Comparison of ENCODE assay signal across 8 mouse cellular contexts in genomic region chr3:104639749-104640368, GRCm38 (mm10). TPM values are rescaled to one million over a fixed set of nuclear protein-coding genes. Genes with fewer than 3 reads are reported as not detected.
DNase-seq lines count a peak whose midpoint lies in the region; ATAC-seq and TF ChIP-seq lines count a peak whose summit lies in the region.

No protein-coding gene starts in this region.

- H3K27me3 ChIP-seq in heart, adult 2 months (ENCODE audit: control insufficient read depth, insufficient read depth, low read length), result no peaks in the 10 kb centered on the region
- no peaks in the 10 kb centered on the region for H3K27me3 ChIP-seq in CH12.LX (replicated peaks)
- H3K27me3 ChIP-seq in forebrain, postnatal 0 days (ENCODE audit: insufficient read depth, low read length), result no peaks in the 10 kb centered on the region
- no peaks in the 10 kb centered on the region for H3K27me3 ChIP-seq in liver, postnatal 0 days (ENCODE audit: insufficient read depth, low read length)

- intact Hi-C loops in heart, adult 2 months (cut with DNase I), result loop anchor here (2.0 kb wide), 1 partner anchor 129 kb away; the partner anchor contains the start of gene Lrig2

- peak overlapping the region; percentile 97 for H3K27ac ChIP-seq in heart, adult 2 months
- no peak overlapping the region for H3K27ac ChIP-seq in CH12.LX (ENCODE audit: insufficient read depth, low read depth)
- no peak overlapping the region for H3K27ac ChIP-seq in forebrain, postnatal 0 days (ENCODE audit: low read depth, low read length)
- H3K27ac ChIP-seq in liver, postnatal 0 days (ENCODE audit: low read depth), result peak overlapping the region; percentile 75

- TF ChIP-seq CTCF in heart, adult 2 months (IDR thresholded peaks at IDR 0.05), result no peak
- no peak for TF ChIP-seq CTCF in CH12.LX (conservative IDR thresholded peaks at IDR 0.05 in 1 of 2, IDR thresholded peaks at IDR 0.05 in 1 of 2; ENCODE audit: low read depth in 2 of 2, low read length in 2 of 2)
- TF ChIP-seq CTCF in forebrain, postnatal 0 days (IDR thresholded peaks at IDR 0.05; ENCODE audit: low read depth), result no peak
- no peak for TF ChIP-seq CTCF in liver, postnatal 0 days (IDR thresholded peaks at IDR 0.05; ENCODE audit: low read depth)

- WGBS in heart, adult 2 months, result 49% methylated on average over 10 of the region's 10 CpGs
- WGBS in forebrain, postnatal 0 days, result 14% methylated on average over 10 of the region's 10 CpGs
- 10% methylated on average over 10 of the region's 10 CpGs for WGBS in liver, postnatal 0 days (ENCODE audit: insufficient replicate concordance)

- H3K36me3 ChIP-seq in heart, adult 2 months (ENCODE audit: control insufficient read depth, insufficient read depth, low read length), result no peaks in the 10 kb centered on the region; the same call in 1 of the 2 replicates
- H3K36me3 ChIP-seq in CH12.LX (replicated peaks in 1 of 2; ENCODE audit: control insufficient read depth in 1 of 2, insufficient read depth in 1 of 2, low read length in 1 of 2), result peaks cover 0 to 2% of the 10 kb centered on the region in 2 experiments
- H3K36me3 ChIP-seq in forebrain, postnatal 0 days (ENCODE audit: insufficient read depth), result no peaks in the 10 kb centered on the region
- no peaks in the 10 kb centered on the region for H3K36me3 ChIP-seq in liver, postnatal 0 days (replicated peaks; ENCODE audit: insufficient read depth, low read length)

- no peak for ATAC-seq in forebrain, postnatal 0 days
- ATAC-seq in liver, postnatal 0 days, result no peak

- in situ Hi-C loops in CH12.LX (cut with MboI; ENCODE audit: low pct_ligation_motif_present, low pct_unique_long_range_greater_than_20kb, low sequenced_read_pairs), result no loop called here

- H3K79me2 ChIP-seq in heart, adult 2 months (replicated peaks; ENCODE audit: control insufficient read depth, insufficient read depth, low read length), result no peaks in the 10 kb centered on the region
- H3K79me2 ChIP-seq in CH12.LX (replicated peaks; ENCODE audit: control insufficient read depth, extremely low read depth, insufficient read depth, poor library complexity, severe bottlenecking), result peaks cover 47% of the 10 kb centered on the region

- TF ChIP-seq EP300 in heart, adult 2 months (IDR thresholded peaks at IDR 0.05; ENCODE audit: insufficient read depth, low read depth, low read length), result no peak
- TF ChIP-seq EP300 in CH12.LX (IDR thresholded peaks at IDR 0.05; ENCODE audit: low read length), result 0 out of 2 replicates have a peak, but pooled peaks have one; percentile 49
- TF ChIP-seq EP300 in liver, postnatal 0 days (IDR thresholded peaks at IDR 0.05; ENCODE audit: low read depth), result no peak

- dilution Hi-C loops in CH12.LX (cut with MboI; ENCODE audit: extremely low pct_ligation_motif_present, extremely low pct_unique_long_range_greater_than_20kb, low sequenced_read_pairs), result no loop called here

- no peaks in the 10 kb centered on the region for H3K9me3 ChIP-seq in CH12.LX (replicated peaks; ENCODE audit: low read length)
- no peaks in the 10 kb centered on the region for H3K9me3 ChIP-seq in forebrain, postnatal 0 days (ENCODE audit: low read length)
- no peaks in the 10 kb centered on the region for H3K9me3 ChIP-seq in liver, postnatal 0 days (ENCODE audit: low read length)

- H3K4me1 ChIP-seq in heart, adult 2 months (ENCODE audit: control insufficient read depth, insufficient read depth, low read length), result peaks cover 3% of the 10 kb centered on the region
- peaks cover 2 to 50% of the 10 kb centered on the region in 2 experiments; a peak in 3 of 4 replicates for H3K4me1 ChIP-seq in CH12.LX (ENCODE audit: control insufficient read depth in 1 of 2, insufficient read depth in 2 of 2)
- H3K4me1 ChIP-seq in forebrain, postnatal 0 days (ENCODE audit: insufficient read depth), result no peaks in the 10 kb centered on the region
- peaks cover 52% of the 10 kb centered on the region for H3K4me1 ChIP-seq in liver, postnatal 0 days (ENCODE audit: insufficient read depth)

- H3K9ac ChIP-seq in heart, adult 2 months (ENCODE audit: low read depth, low read length), result no peak overlapping the region
- H3K9ac ChIP-seq in CH12.LX (ENCODE audit: insufficient read depth, low read depth), result peak overlapping the region; percentile 68
- no peak overlapping the region for H3K9ac ChIP-seq in forebrain, postnatal 0 days
- peak overlapping the region; percentile 93 for H3K9ac ChIP-seq in liver, postnatal 0 days (replicated peaks)

- peak overlapping the region; percentile 72 for H3K4me3 ChIP-seq in heart, adult 2 months
- peak overlapping the region; percentile 78 to 92 (median 80) for H3K4me3 ChIP-seq in CH12.LX (replicated peaks in 1 of 3; ENCODE audit: low read depth in 2 of 3, low read length in 2 of 3, poor library complexity in 1 of 3)
- peak overlapping the region; percentile 90 for H3K4me3 ChIP-seq in forebrain, postnatal 0 days (ENCODE audit: low read depth, low read length)
- H3K4me3 ChIP-seq in liver, postnatal 0 days (ENCODE audit: low read depth, low read length), result peak overlapping the region; percentile 85

- TF ChIP-seq RAD21 in CH12.LX (IDR thresholded peaks at IDR 0.05; ENCODE audit: low read depth, low read length), result no peak

- no peak for TF ChIP-seq POLR2A in heart, adult 2 months (IDR thresholded peaks at IDR 0.05; ENCODE audit: insufficient read depth, low read depth, low read length)
- TF ChIP-seq POLR2A in CH12.LX (IDR thresholded peaks at IDR 0.05; ENCODE audit: low read depth, low read length), result no peak

- no peak for DNase-seq in heart, adult 2 months
- DNase-seq in heart, adult 8-10 months (ENCODE audit: low spot score), result no peak
- DNase-seq in CH12.LX (ENCODE audit: extremely low read depth), result no peak
- no peak for DNase-seq in forebrain, postnatal 0 days
- no peak for DNase-seq in liver, postnatal 0 days
- no peak for DNase-seq in cerebellum, adult 11-12 months
- DNase-seq in retina, postnatal 1 day, result no peak
- DNase-seq in natural killer cell, adult 2 months (ENCODE audit: low spot score in 2 of 2), result no peak

- H3K4me2 ChIP-seq in CH12.LX (ENCODE audit: insufficient read depth, low read depth, poor library complexity, severe bottlenecking), result peak overlapping the region; percentile 98
- peak overlapping the region; percentile 92 for H3K4me2 ChIP-seq in forebrain, postnatal 0 days (ENCODE audit: low read depth)
- H3K4me2 ChIP-seq in liver, postnatal 0 days (ENCODE audit: low read depth, low read length), result peak overlapping the region; percentile 92

TF ChIP-seq in CH12.LX, 34 proteins besides CTCF, POLR2A, EP300 and RAD21:
- TF ChIP-seq BHLHE40 (IDR thresholded peaks at IDR 0.05; ENCODE audit: low read depth, low read length), result no peak
- no peak for TF ChIP-seq USF1 (IDR thresholded peaks at IDR 0.05; ENCODE audit: low read depth, low read length)
- TF ChIP-seq JUND (conservative IDR thresholded peaks at IDR 0.05; ENCODE audit: low read depth, low read length), result no peak
- no peak for TF ChIP-seq ZC3H11A (IDR thresholded peaks at IDR 0.05; ENCODE audit: low read depth, low read length)
- no peak for TF ChIP-seq JUN (IDR thresholded peaks at IDR 0.05; ENCODE audit: insufficient read depth, low read depth, low read length)
- TF ChIP-seq ZKSCAN1 (IDR thresholded peaks at IDR 0.05; ENCODE audit: borderline replicate concordance, low read depth, low read length), result no peak
- no peak for TF ChIP-seq CHD2 (IDR thresholded peaks at IDR 0.05; ENCODE audit: low read length)
- no peak for TF ChIP-seq KAT2A (IDR thresholded peaks at IDR 0.05; ENCODE audit: insufficient replicate concordance, low read length)
- TF ChIP-seq NRF1 (IDR thresholded peaks at IDR 0.05; ENCODE audit: low read depth, low read length), result no peak
- 0 out of 2 replicates have a peak, but pooled peaks have one; percentile 5 for TF ChIP-seq TBP (conservative IDR thresholded peaks at IDR 0.05; ENCODE audit: low read depth, low read length)
- TF ChIP-seq PAX5 (IDR thresholded peaks at IDR 0.05; ENCODE audit: low read length), result no peak
- TF ChIP-seq MYC (IDR thresholded peaks at IDR 0.05; ENCODE audit: low read depth, low read length), result no peak
- no peak for TF ChIP-seq POLR2AphosphoS2 (IDR thresholded peaks at IDR 0.05; ENCODE audit: low read depth, low read length)
- TF ChIP-seq ETS1 (conservative IDR thresholded peaks at IDR 0.05; ENCODE audit: low read depth, low read length), result no peak
- no peak for TF ChIP-seq UBTF (IDR thresholded peaks at IDR 0.05; ENCODE audit: low read depth, low read length)
- no peak for TF ChIP-seq HCFC1 (IDR thresholded peaks at IDR 0.05; ENCODE audit: low read depth, low read length)
- TF ChIP-seq RCOR1 (conservative IDR thresholded peaks at IDR 0.05; ENCODE audit: low read depth, low read length), result no peak
- TF ChIP-seq MAFK (IDR thresholded peaks at IDR 0.05; ENCODE audit: insufficient replicate concordance, low read length), result no peak
- peak; percentile 19; the same call in 1 of the 2 replicates for TF ChIP-seq MXI1 (IDR thresholded peaks at IDR 0.05; ENCODE audit: low read depth, low read length)
- no peak for TF ChIP-seq NELFE (IDR thresholded peaks at IDR 0.05; ENCODE audit: low read depth, low read length)
- TF ChIP-seq TCF12 (IDR thresholded peaks at IDR 0.05; ENCODE audit: low read depth, low read length), result no peak
- no peak for TF ChIP-seq ELF1 (IDR thresholded peaks at IDR 0.05; ENCODE audit: low read depth, low read length)
- no peak for TF ChIP-seq MAZ (IDR thresholded peaks at IDR 0.05; ENCODE audit: low read depth, low read length)
- TF ChIP-seq CHD1 (IDR thresholded peaks at IDR 0.05; ENCODE audit: low read depth, low read length), result peak; percentile 65; the same call in 1 of the 2 replicates
- no peak for TF ChIP-seq ZNF384 (IDR thresholded peaks at IDR 0.05; ENCODE audit: low read depth, low read length)

RNA-seq across cellular contexts. Expression of gene Slc16a1, which starts 1.4 kb away (rescaled TPM):
- 100 to 1,000 TPM; 157 to 177 TPM for total RNA-seq in heart, adult 2 months (2021)
- 91.9 and 179 TPM in 2 replicates for polyA plus RNA-seq in heart, adult 2 months (2012; rRNA removed)
- total RNA-seq in heart, adult 8-10 months (2022), result 100 to 1,000 TPM; 150 to 176 (median 163) TPM
- total RNA-seq in CH12.LX (2012; rRNA removed) (60.3 and 80.5 TPM in 2 replicates), CH12.LX (2014; rRNA removed) (192 and 199 TPM in 2 replicates)
- 95.5 and 97.5 TPM in 2 replicates for polyA plus RNA-seq in CH12.LX (2012; ENCODE audit: insufficient read length, low read depth)
- total RNA-seq in forebrain, postnatal 0 days (2014; rRNA removed), result 32.1 and 33.4 TPM in 2 replicates
- 17.4 and 20.2 TPM in 2 replicates for polyA plus RNA-seq in forebrain, postnatal 0 days (2015; fragmentation: Nextera tagmentation; extraction: Ambion mirVana)
- 62.7 and 69.6 TPM in 2 replicates for polyA plus RNA-seq in liver, postnatal 0 days (2015; fragmentation: Nextera tagmentation; extraction: Ambion mirVana)

Comparison
In these comparisons a context has a peak if more than half of its experiments do, and no peak if none do; other contexts are left out.
1. H3K27ac ChIP-seq: peak in heart, adult 2 months (single experiment) and liver, postnatal 0 days (single experiment); none in CH12.LX (single experiment) and forebrain, postnatal 0 days (single experiment).
2. H3K9ac ChIP-seq: peak in CH12.LX (single experiment) and liver, postnatal 0 days (single experiment); none in heart, adult 2 months (single experiment) and forebrain, postnatal 0 days (single experiment).
3. Peak in every context shown above with its lines, with median percentiles within 50 percentile points of each other: H3K4me3 ChIP-seq and H3K4me2 ChIP-seq.